Comparison of ENCODE assay signal across 14 mouse cellular contexts in the genomic region with DNA sequence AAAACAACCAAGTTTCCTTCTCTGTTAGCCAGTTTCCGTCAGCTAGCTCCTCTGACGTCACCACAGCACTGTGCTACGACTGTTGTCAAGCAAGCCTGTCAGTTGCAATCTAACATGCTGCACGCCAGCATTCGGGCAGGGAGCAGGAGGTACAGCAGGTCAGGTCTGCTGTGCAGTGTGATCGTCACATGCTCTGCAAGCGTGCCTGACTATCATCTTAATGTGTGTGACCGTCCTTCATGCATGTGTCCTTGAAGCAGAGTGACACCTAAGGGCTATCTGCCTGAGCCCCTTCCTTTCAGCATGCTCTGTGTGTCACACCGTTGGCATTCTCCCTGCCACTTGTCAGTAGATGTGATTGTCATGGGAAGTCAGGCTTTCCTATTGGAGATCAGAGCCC.
DNase-seq lines count a peak whose midpoint lies in the region; ATAC-seq and TF ChIP-seq lines count a peak whose summit lies in the region.
"Had no signal": no experiment of that assay in that cellular context is flagged by ENCODE, and none has a peak within 500 bp of the region (broad histone marks: within the 10 kb centered on the region; RNA-seq: fewer than 3 reads in every experiment).

No protein-coding gene starts in this region.

- peaks cover 6% of the 10 kb centered on the region for H3K36me3 ChIP-seq in forebrain, embryonic 15.5 days
- H3K36me3 ChIP-seq in forebrain, embryonic 11.5 days (ENCODE audit: control insufficient read depth, insufficient read depth, low read length) = no peaks in the 10 kb centered on the region

- H3K27ac ChIP-seq in forebrain, embryonic 15.5 days (replicated peaks) = peak overlapping the region; percentile 17; the same call in 1 of the 2 replicates
- H3K27ac ChIP-seq in forebrain, embryonic 11.5 days (ENCODE audit: low read depth, low read length) = no peak overlapping the region
- no peak overlapping the region for H3K27ac ChIP-seq in layer of hippocampus, adult 2 months
- H3K27ac ChIP-seq: kidney, postnatal 0 days; macrophage had no signal

- peaks cover 8% of the 10 kb centered on the region; the same call in 1 of the 2 replicates for H3K4me1 ChIP-seq in forebrain, embryonic 15.5 days
- H3K4me1 ChIP-seq in forebrain, embryonic 11.5 days (replicated peaks; ENCODE audit: control insufficient read depth, insufficient read depth, low read length) = no peaks in the 10 kb centered on the region

- intact Hi-C loops in heart, postnatal 10 days (cut with DNase I) = no loop called here

- no peak for DNase-seq in forebrain, embryonic 11.5 days (ENCODE audit: low spot score)
- DNase-seq in right cerebral cortex, adult 18-20 months = peak; percentile 29
- DNase-seq in right cerebral cortex, postnatal 4 days = no peak
- DNase-seq in heart, postnatal 10 days = peak; percentile 44
- DNase-seq in thymus, adult 18-20 months = no peak
- no peak for DNase-seq in layer of hippocampus, adult 2 months (ENCODE audit: low spot score in 2 of 2)
- DNase-seq in kidney, postnatal 14 days = no peak
- DNase-seq: B cell, adult 2 months; cerebellum, adult 18-20 months; gastrocnemius, postnatal 10 days had no signal

- no peak for TF ChIP-seq CTCF in layer of hippocampus, adult 2 months (conservative IDR thresholded peaks at IDR 0.05)

- H3K27me3 ChIP-seq in forebrain, embryonic 15.5 days = no peaks in the 10 kb centered on the region
- H3K27me3 ChIP-seq in forebrain, embryonic 11.5 days (ENCODE audit: control insufficient read depth, insufficient read depth, low read length) = no peaks in the 10 kb centered on the region

- no peaks in the 10 kb centered on the region for H3K9me3 ChIP-seq in forebrain, embryonic 15.5 days
- no peaks in the 10 kb centered on the region for H3K9me3 ChIP-seq in forebrain, embryonic 11.5 days (ENCODE audit: control insufficient read depth, low read length)
- H3K9me3 ChIP-seq: G1E had no signal

- no peak overlapping the region for H3K4me2 ChIP-seq in forebrain, embryonic 15.5 days (replicated peaks)
- H3K4me2 ChIP-seq in forebrain, embryonic 11.5 days (ENCODE audit: low read depth, low read length, severe bottlenecking) = no peak overlapping the region

- H3K9ac ChIP-seq in forebrain, embryonic 15.5 days (replicated peaks) = no peak overlapping the region
- H3K9ac ChIP-seq in forebrain, embryonic 11.5 days (ENCODE audit: low read length) = no peak overlapping the region

- WGBS in forebrain, embryonic 15.5 days = 78% methylated on average over 9 of the region's 9 CpGs
- whole genome bisulfite sequencing in forebrain, embryonic 11.5 days = 91% methylated on average over 9 of the region's 9 CpGs

- ATAC-seq in forebrain, embryonic 15.5 days (replicated peaks) = no peak
- ATAC-seq in forebrain, embryonic 11.5 days (replicated peaks; ENCODE audit: low FRiP score) = no peak

- no peak overlapping the region for H3K4me3 ChIP-seq in forebrain, embryonic 15.5 days
- no peak overlapping the region for H3K4me3 ChIP-seq in forebrain, embryonic 11.5 days (ENCODE audit: low read depth, low read length)
- no peak overlapping the region for H3K4me3 ChIP-seq in layer of hippocampus, adult 2 months

Comparison
In these comparisons a context has a peak if more than half of its experiments do, and no peak if none do; other contexts are left out.
1. DNase-seq: peak in right cerebral cortex, adult 18-20 months (single experiment) and heart, postnatal 10 days (2 of 2); none in forebrain, embryonic 11.5 days (single experiment), right cerebral cortex, postnatal 4 days (single experiment), thymus, adult 18-20 months (0 of 2), layer of hippocampus, adult 2 months (0 of 2) and kidney, postnatal 14 days (single experiment).